Mouse (Mus musculus): Measurements from ENCODE around the gene Abcb10. TPM values are rescaled to one million over a fixed set of nuclear protein-coding genes. Genes with fewer than 3 reads are reported as not detected.
"Not testable (repeated sequence)": the region's sequence is repeated elsewhere in the genome, so short reads cannot be mapped to it uniquely, and the experiment has no call there.

The Abcb10 gene
- 43.4 and 52.7 TPM in 2 replicates for total RNA-seq (2014; rRNA removed)
- 14.7 and 14.8 TPM in 2 replicates for polyA plus RNA-seq (2015; fragmentation: Nextera tagmentation; extraction: Ambion mirVana)

GRCm38 (mm10) chr8:123982826-123983400 lies at the start of gene Abcb10:
Abcb10 (minus strand) TSS chr8:123983122.
- peak within 1 kb of the TSS; percentile 62 for H3K27ac ChIP-seq (ENCODE audit: low read depth, low read length)
- no peaks in the 10 kb centered on the region for H3K27me3 ChIP-seq (ENCODE audit: insufficient read depth, low read length)
- H3K9me3 ChIP-seq (ENCODE audit: low read length) = no peaks in the 10 kb centered on the region
- H3K9ac ChIP-seq (replicated peaks; ENCODE audit: low read length, poor library complexity, severe bottlenecking) = peak within 1 kb of the TSS; percentile 94
- peak within 1 kb of the TSS; percentile 87 for H3K4me3 ChIP-seq (ENCODE audit: low read depth, low read length)
- H3K4me2 ChIP-seq (ENCODE audit: low read depth, low read length, poor library complexity, severe bottlenecking) = peak within 1 kb of the TSS; percentile 93
- peaks cover 2% of the 10 kb centered on the region; the same call in 1 of the 2 replicates for H3K36me3 ChIP-seq (ENCODE audit: insufficient read depth, low read length)
- no peak for TF ChIP-seq CTCF (IDR thresholded peaks at IDR 0.05)
- peaks cover 5% of the 10 kb centered on the region; the same call in 1 of the 2 replicates for H3K4me1 ChIP-seq (ENCODE audit: insufficient read depth, low read length)
- ATAC-seq (ENCODE audit: low FRiP score) (peak; percentile 84), DNase-seq (ENCODE audit: low spot score) (peak; percentile 83)
- under 1% methylated on average over 37 of the region's 56 CpGs for WGBS

- H3K36me3 ChIP-seq (ENCODE audit: insufficient read depth, low read length) = peaks cover 41% of the 10 kb centered on the region
- H3K4me2 ChIP-seq (ENCODE audit: low read depth, low read length, poor library complexity, severe bottlenecking) = no peak overlapping the region
- H3K27ac ChIP-seq (ENCODE audit: low read depth, low read length) = no peak overlapping the region
- ATAC-seq (ENCODE audit: low FRiP score) = no peak
- no peaks in the 10 kb centered on the region for H3K4me1 ChIP-seq (ENCODE audit: insufficient read depth, low read length)
- TF ChIP-seq CTCF (IDR thresholded peaks at IDR 0.05) = no peak
- no peak overlapping the region for H3K4me3 ChIP-seq (ENCODE audit: low read depth, low read length)
- H3K9me3 ChIP-seq (ENCODE audit: low read length) = no peaks in the 10 kb centered on the region
- 93% methylated on average over 6 of the region's 6 CpGs for WGBS
- DNase-seq (ENCODE audit: low spot score) = no peak
- H3K27me3 ChIP-seq (ENCODE audit: insufficient read depth, low read length) = no peaks in the 10 kb centered on the region
- H3K9ac ChIP-seq (replicated peaks; ENCODE audit: low read length, poor library complexity, severe bottlenecking) = no peak overlapping the region
Observed at GRCm38 (mm10) chr8:124027831-124028230, 44.9 kb upstream of the Abcb10 start.

GRCm38 (mm10) chr8:124026265-124026664 lies 43.3 kb upstream of the Abcb10 start:
- WGBS = 66% methylated on average over 2 of the region's 2 CpGs
- peaks cover 36% of the 10 kb centered on the region for H3K36me3 ChIP-seq (ENCODE audit: insufficient read depth, low read length)
- H3K4me2 ChIP-seq (ENCODE audit: low read depth, low read length, poor library complexity, severe bottlenecking); H3K27me3 ChIP-seq (ENCODE audit: insufficient read depth, low read length); H3K4me1 ChIP-seq (ENCODE audit: insufficient read depth, low read length); DNase-seq (ENCODE audit: low spot score); H3K9ac ChIP-seq (replicated peaks; ENCODE audit: low read length, poor library complexity, severe bottlenecking); H3K4me3 ChIP-seq (ENCODE audit: low read depth, low read length); H3K27ac ChIP-seq (ENCODE audit: low read depth, low read length); ATAC-seq (ENCODE audit: low FRiP score); H3K9me3 ChIP-seq (ENCODE audit: low read length): not testable (repeated sequence)
- TF ChIP-seq CTCF (IDR thresholded peaks at IDR 0.05) = peak; percentile 3; the same call in 1 of the 2 replicates

GRCm38 (mm10) chr8:124021237-124022227 lies 38.6 kb upstream of the Abcb10 start, which contains the start of the genes Taf5l and Urb2:
Taf5l (minus strand) TSS chr8:124021397.
Urb2 (plus strand) TSS chr8:124021508.
- ATAC-seq (ENCODE audit: low FRiP score) (peak; percentile 93), DNase-seq (ENCODE audit: low spot score) (peak; percentile 95)
- Histone ChIP-seq H3K36me3 (ENCODE audit: insufficient read depth, low read length) (no peaks in the 10 kb centered on the region), H3K27ac (ENCODE audit: low read depth, low read length) (peak within 1 kb of the TSS; percentile 87), H3K4me1 (ENCODE audit: insufficient read depth, low read length) (peaks cover 6% of the 10 kb centered on the region; the same call in 1 of the 2 replicates), H3K9ac (replicated peaks; ENCODE audit: low read length, poor library complexity, severe bottlenecking) (peak within 1 kb of the TSS; percentile 64), H3K4me3 (ENCODE audit: low read depth, low read length) (peak within 1 kb of the TSS; percentile 76), H3K9me3 (ENCODE audit: low read length) (no peaks in the 10 kb centered on the region), H3K27me3 (ENCODE audit: insufficient read depth, low read length) (no peaks in the 10 kb centered on the region), H3K4me2 (ENCODE audit: low read depth, low read length, poor library complexity, severe bottlenecking) (peak within 1 kb of the TSS; percentile 59)
- WGBS = under 1% methylated on average over 53 of the region's 74 CpGs
- TF ChIP-seq CTCF (IDR thresholded peaks at IDR 0.05) = no peak

GRCm38 (mm10) chr8:124020439-124021236 lies 37.7 kb upstream of the Abcb10 start:
- WGBS = under 1% methylated on average over 54 of the region's 87 CpGs
- Histone ChIP-seq H3K9ac (replicated peaks; ENCODE audit: low read length, poor library complexity, severe bottlenecking) (peak overlapping the region; percentile 64), H3K4me1 (ENCODE audit: insufficient read depth, low read length) (peaks cover 6% of the 10 kb centered on the region; the same call in 1 of the 2 replicates), H3K27ac (ENCODE audit: low read depth, low read length) (peak overlapping the region; percentile 87), H3K36me3 (ENCODE audit: insufficient read depth, low read length) (no peaks in the 10 kb centered on the region), H3K4me3 (ENCODE audit: low read depth, low read length) (peak overlapping the region; percentile 76), H3K27me3 (ENCODE audit: insufficient read depth, low read length) (no peaks in the 10 kb centered on the region), H3K4me2 (ENCODE audit: low read depth, low read length, poor library complexity, severe bottlenecking) (peak overlapping the region; percentile 59), H3K9me3 (ENCODE audit: low read length) (no peaks in the 10 kb centered on the region)
- TF ChIP-seq CTCF (IDR thresholded peaks at IDR 0.05) = peak; percentile 20; the same call in 1 of the 2 replicates
- ATAC-seq (ENCODE audit: low FRiP score) (peak; percentile 91), DNase-seq (ENCODE audit: low spot score) (peak; percentile 82)

Measured in midbrain, postnatal 0 days (tissue).